ENCODE assay signal across 30 mouse cellular contexts in the genomic region with DNA sequence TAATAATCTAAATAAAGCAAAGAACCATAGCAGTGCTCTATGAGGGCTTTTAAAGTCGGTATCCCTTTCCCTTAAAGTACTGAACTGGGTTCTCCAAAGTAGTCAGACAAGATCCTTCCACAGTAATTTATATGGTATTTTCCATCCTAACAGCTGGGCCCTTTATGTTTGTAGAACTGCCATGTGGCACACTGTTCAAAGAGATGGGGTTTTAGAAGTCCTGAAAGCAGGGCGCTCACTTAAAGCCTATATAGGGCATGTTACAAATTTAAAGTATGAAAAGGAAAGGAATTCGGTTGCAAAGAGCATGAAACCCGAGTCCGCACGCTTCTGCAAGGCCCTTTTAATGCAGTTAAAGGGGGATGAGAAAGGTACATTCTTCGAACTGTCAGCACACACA.
DNase-seq lines count a peak whose midpoint lies in the region; ATAC-seq lines count a peak whose summit lies in the region.
"Had no signal": no experiment of that assay in that cellular context is flagged by ENCODE, and none has a peak within 500 bp of the region (broad histone marks: within the 10 kb centered on the region; RNA-seq: fewer than 3 reads in every experiment).

No protein-coding gene starts in this region.

- 0 out of 2 replicates have a peak, but pooled peaks have one; percentile 23 for ATAC-seq in embryonic facial prominence, embryonic 11.5 days (replicated peaks; ENCODE audit: insufficient number of reproducible peaks, low FRiP score, low TSS enrichment, low read depth)
- peak; percentile 47; the same call in 1 of the 2 replicates for ATAC-seq in embryonic facial prominence, embryonic 12.5 days (ENCODE audit: insufficient number of reproducible peaks, insufficient read depth, low FRiP score, low TSS enrichment)
- ATAC-seq: forebrain, embryonic 13.5 days; forebrain, embryonic 16.5 days; hindbrain, postnatal 0 days; inflammation-experienced regulatory T-cells, adult 6 months; intestine, embryonic 16.5 days; Patski had no signal

- DNase-seq in embryonic facial prominence, embryonic 11.5 days (ENCODE audit: low spot score): peak; percentile 34
- DNase-seq in embryonic facial prominence, embryonic 10.5 days (ENCODE audit: low spot score): no peak
- DNase-seq in forelimb bud, embryonic 11.5 days (ENCODE audit: low read depth, low spot score): peak; percentile 17
- DNase-seq in kidney, postnatal 14 days: no peak
- DNase-seq in spleen, postnatal 4 days (ENCODE audit: low spot score in 2 of 2): no peak
- DNase-seq: adrenal gland, postnatal 10 days; adrenal gland, postnatal 36 days; B cell, adult 2 months; cerebellum, adult 11 months; cerebellum, adult 2 months; cerebellum, adult 9-11 months; cerebellum, postnatal 25 days; gastrocnemius, postnatal 25 days; heart, adult 2 months; heart, postnatal 14 days; heart, postnatal 4 days; kidney, adult 18-20 months had no signal

- H3K36me3 ChIP-seq in embryonic facial prominence, embryonic 11.5 days (replicated peaks; ENCODE audit: control insufficient read depth, insufficient read depth, low read depth, low read length): no peaks in the 10 kb centered on the region
- no peaks in the 10 kb centered on the region for H3K36me3 ChIP-seq in embryonic facial prominence, embryonic 10.5 days (replicated peaks)
- H3K36me3 ChIP-seq in embryonic facial prominence, embryonic 12.5 days: no peaks in the 10 kb centered on the region
- H3K36me3 ChIP-seq: G1E; heart, embryonic 10.5 days; heart, embryonic 13.5 days had no signal

- WGBS in embryonic facial prominence, embryonic 11.5 days: 57% methylated on average over 7 of the region's 7 CpGs
- WGBS in embryonic facial prominence, embryonic 10.5 days: 66% methylated on average over 7 of the region's 7 CpGs
- 26% methylated on average over 7 of the region's 7 CpGs for WGBS in embryonic facial prominence, embryonic 12.5 days

- no peak overlapping the region for H3K9ac ChIP-seq in embryonic facial prominence, embryonic 11.5 days (replicated peaks; ENCODE audit: low read length)
- H3K9ac ChIP-seq in embryonic facial prominence, embryonic 12.5 days: no peak overlapping the region
- H3K9ac ChIP-seq: forebrain, embryonic 13.5 days; heart, embryonic 13.5 days; hindbrain, embryonic 14.5 days had no signal

- H3K4me3 ChIP-seq in embryonic facial prominence, embryonic 11.5 days (ENCODE audit: low read depth, low read length): no peak overlapping the region
- H3K4me3 ChIP-seq in embryonic facial prominence, embryonic 10.5 days: no peak overlapping the region
- no peak overlapping the region for H3K4me3 ChIP-seq in embryonic facial prominence, embryonic 12.5 days
- H3K4me3 ChIP-seq: erythroblast, embryonic 14.5 days; forebrain, embryonic 13.5 days; heart, adult 2 months; heart, embryonic 10.5 days; heart, embryonic 13.5 days had no signal

- H3K27ac ChIP-seq in embryonic facial prominence, embryonic 11.5 days (replicated peaks; ENCODE audit: low read depth, low read length): no peak overlapping the region
- H3K27ac ChIP-seq in embryonic facial prominence, embryonic 10.5 days (replicated peaks): no peak overlapping the region
- H3K27ac ChIP-seq in embryonic facial prominence, embryonic 12.5 days: no peak overlapping the region
- H3K27ac ChIP-seq: forebrain, embryonic 13.5 days; heart, adult 2 months; heart, embryonic 10.5 days; heart, embryonic 13.5 days; hindbrain, embryonic 14.5 days; hindbrain, postnatal 0 days had no signal

- H3K4me2 ChIP-seq in embryonic facial prominence, embryonic 11.5 days (ENCODE audit: low read depth, low read length): no peak overlapping the region
- no peak overlapping the region for H3K4me2 ChIP-seq in embryonic facial prominence, embryonic 12.5 days (replicated peaks)
- H3K4me2 ChIP-seq: forebrain, embryonic 13.5 days; heart, embryonic 13.5 days; hindbrain, embryonic 14.5 days had no signal

- no peaks in the 10 kb centered on the region for H3K9me3 ChIP-seq in embryonic facial prominence, embryonic 11.5 days (replicated peaks; ENCODE audit: control insufficient read depth, low read length)
- H3K9me3 ChIP-seq in embryonic facial prominence, embryonic 10.5 days: no peaks in the 10 kb centered on the region
- H3K9me3 ChIP-seq in embryonic facial prominence, embryonic 12.5 days: no peaks in the 10 kb centered on the region
- H3K9me3 ChIP-seq: forebrain, embryonic 13.5 days; G1E; heart, embryonic 10.5 days; heart, embryonic 13.5 days had no signal

- H3K27me3 ChIP-seq in embryonic facial prominence, embryonic 11.5 days (ENCODE audit: control insufficient read depth, insufficient read depth, low read length): no peaks in the 10 kb centered on the region
- H3K27me3 ChIP-seq in embryonic facial prominence, embryonic 10.5 days (replicated peaks; ENCODE audit: low read depth, poor library complexity, severe bottlenecking): no peaks in the 10 kb centered on the region
- H3K27me3 ChIP-seq in embryonic facial prominence, embryonic 12.5 days: no peaks in the 10 kb centered on the region
- H3K27me3 ChIP-seq: CH12.LX; forebrain, embryonic 13.5 days; heart, embryonic 13.5 days had no signal

- H3K4me1 ChIP-seq in embryonic facial prominence, embryonic 11.5 days (ENCODE audit: control insufficient read depth, insufficient read depth, low read length): no peaks in the 10 kb centered on the region
- peaks cover 4% of the 10 kb centered on the region; the same call in 1 of the 2 replicates for H3K4me1 ChIP-seq in embryonic facial prominence, embryonic 10.5 days
- H3K4me1 ChIP-seq in embryonic facial prominence, embryonic 12.5 days: no peaks in the 10 kb centered on the region
- H3K4me1 ChIP-seq: forebrain, embryonic 13.5 days; heart, embryonic 10.5 days; heart, embryonic 13.5 days had no signal

Comparison
In these comparisons a context has a peak if more than half of its experiments do, and no peak if none do; other contexts are left out.
1. DNase-seq: peak in embryonic facial prominence, embryonic 11.5 days (single experiment) and forelimb bud, embryonic 11.5 days (single experiment); none in embryonic facial prominence, embryonic 10.5 days (single experiment), kidney, postnatal 14 days (single experiment) and spleen, postnatal 4 days (0 of 2).